Mouse (Mus musculus): ENCODE data around the gene Pla2g5.

Gene Pla2g5

GRCm38 (mm10) chr4:138796513-138797216 is 66.6 kb downstream of the Pla2g5 start:
- no peak for DNase-seq (ENCODE audit: low spot score in 2 of 2)

GRCm38 (mm10) chr4:138794344-138794743 is 68.9 kb downstream of the Pla2g5 start:
- DNase-seq (ENCODE audit: low spot score in 2 of 2) = no peak

GRCm38 (mm10) chr4:138793276-138793675 is 70.0 kb downstream of the Pla2g5 start:
- peak; percentile 6 to 32 for DNase-seq (ENCODE audit: low spot score in 2 of 2)

- no peak for DNase-seq (ENCODE audit: low spot score in 2 of 2)
Observed at GRCm38 (mm10) chr4:138792599-138792998, 70.7 kb downstream of the Pla2g5 start.

- DNase-seq (ENCODE audit: low spot score in 2 of 2) = no peak
Observed at GRCm38 (mm10) chr4:138791452-138791851, 71.8 kb downstream of the Pla2g5 start.

- DNase-seq (ENCODE audit: low spot score in 2 of 2) = no peak
Observed at GRCm38 (mm10) chr4:138788381-138788780, 74.9 kb downstream of the Pla2g5 start.

- DNase-seq (ENCODE audit: low spot score in 2 of 2) = no peak
Observed at GRCm38 (mm10) chr4:138786141-138786540, 77.1 kb downstream of the Pla2g5 start.

- no peak for DNase-seq (ENCODE audit: low spot score in 2 of 2)
Observed at GRCm38 (mm10) chr4:138785721-138786120, 77.6 kb downstream of the Pla2g5 start.

- DNase-seq (ENCODE audit: low spot score in 2 of 2) = no peak
Observed at GRCm38 (mm10) chr4:138782098-138782497, 81.2 kb downstream of the Pla2g5 start.

GRCm38 (mm10) chr4:138780300-138780699 is 83.0 kb downstream of the Pla2g5 start:
- no peak for DNase-seq (ENCODE audit: low spot score in 2 of 2)

GRCm38 (mm10) chr4:138777417-138778407 is 85.6 kb downstream of the Pla2g5 start:
- no peak for DNase-seq (ENCODE audit: low spot score in 2 of 2)

- no peak for DNase-seq (ENCODE audit: low spot score in 2 of 2)
Observed at GRCm38 (mm10) chr4:138775435-138775834, 87.8 kb downstream of the Pla2g5 start, which contains the start of gene Pla2g2d. TSS of gene Pla2g2d (plus strand) at chr4:138775735.

GRCm38 (mm10) chr4:138772386-138772785 is 90.9 kb downstream of the Pla2g5 start:
- no peak for DNase-seq (ENCODE audit: low spot score in 2 of 2)

GRCm38 (mm10) chr4:138771970-138772369 is 91.3 kb downstream of the Pla2g5 start:
- no peak for DNase-seq (ENCODE audit: low spot score in 2 of 2)

- DNase-seq (ENCODE audit: low spot score in 2 of 2) = no peak
Observed at GRCm38 (mm10) chr4:138762266-138762665, 101.0 kb downstream of the Pla2g5 start.

- no peak for DNase-seq (ENCODE audit: low spot score in 2 of 2)
Observed at GRCm38 (mm10) chr4:138757416-138757815, 105.9 kb downstream of the Pla2g5 start, which contains the start of gene Pla2g2f. TSS of gene Pla2g2f (minus strand) at chr4:138757626.

GRCm38 (mm10) chr4:138755983-138756382 is 107.3 kb downstream of the Pla2g5 start:
- DNase-seq (ENCODE audit: low spot score in 2 of 2) = no peak

GRCm38 (mm10) chr4:138755439-138755838 is 107.8 kb downstream of the Pla2g5 start:
- no peak for DNase-seq (ENCODE audit: low spot score in 2 of 2)

- no peak for DNase-seq (ENCODE audit: low spot score in 2 of 2)
Observed at GRCm38 (mm10) chr4:138754432-138754831, 108.8 kb downstream of the Pla2g5 start.

GRCm38 (mm10) chr4:138753608-138754007 is 109.7 kb downstream of the Pla2g5 start:
- no peak for DNase-seq (ENCODE audit: low spot score in 2 of 2)

- DNase-seq (ENCODE audit: low spot score in 2 of 2) = no peak
Observed at GRCm38 (mm10) chr4:138752603-138753002, 110.7 kb downstream of the Pla2g5 start.
